Mouse (Mus musculus) mature B cell (primary cell): ENCODE data around the gene Clmn.

Experiments used
- in situ Hi-C: fragments of 300-500 bp; cut with MboI; formaldehyde crosslinking; loops from 2 replicates; pipeline ENCODE4 v1.14.3; 2019

Gene Clmn

DNA sequence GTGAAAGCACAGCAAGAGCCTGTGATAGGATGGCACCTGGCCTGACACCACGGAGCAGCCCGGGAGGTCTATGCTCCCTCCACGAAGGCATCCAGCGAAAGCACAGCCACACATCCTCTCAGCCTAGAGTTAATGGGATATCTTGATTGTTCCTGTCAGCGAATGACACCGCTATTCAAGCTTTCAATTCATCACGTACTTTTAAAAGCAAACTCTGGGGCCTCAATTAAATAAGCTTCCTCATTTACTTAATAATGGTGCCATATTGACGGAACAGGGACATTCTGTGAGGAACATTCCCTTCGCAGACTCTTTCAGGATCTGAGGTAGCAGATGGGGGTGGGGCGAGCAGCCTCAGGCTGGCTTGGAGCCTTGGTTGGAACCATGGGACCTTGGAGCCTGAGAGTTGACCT, 14.7 kb upstream of the Clmn start:
- in situ Hi-C loops = no loop called here

- in situ Hi-C loops = no loop called here
Observed at GRCm38 (mm10) chr12:104876053-104876452, 11.2 kb upstream of the Clmn start.

- in situ Hi-C loops = no loop called here
Observed at GRCm38 (mm10) chr12:104871987-104872386, 7.1 kb upstream of the Clmn start.

GRCm38 (mm10) chr12:104869737-104870136, 4.9 kb upstream of the Clmn start:
- in situ Hi-C loops = no loop called here

DNA sequence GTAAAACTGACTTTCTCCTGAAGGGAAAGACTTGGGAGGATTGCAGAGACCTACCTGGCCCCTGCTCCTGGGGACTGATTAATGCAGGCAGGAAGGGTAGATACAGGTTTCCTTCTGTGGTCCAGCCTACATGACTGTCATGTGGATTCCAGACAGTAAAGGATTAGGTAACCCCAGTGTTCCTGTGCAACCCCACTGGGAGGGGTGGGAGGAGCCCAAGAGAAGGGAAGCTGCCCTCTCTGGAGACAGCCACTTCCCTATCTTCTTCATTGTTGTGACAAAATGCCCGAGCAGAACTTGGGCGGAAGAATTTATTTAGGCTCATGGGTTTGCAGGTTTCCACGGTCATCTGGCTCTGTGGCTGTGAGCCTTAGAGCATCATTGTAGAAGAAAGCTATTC, 3.6 kb upstream of the Clmn start:
- in situ Hi-C loops = no loop called here

GRCm38 (mm10) chr12:104867851-104868250, 3.0 kb upstream of the Clmn start:
- in situ Hi-C loops = no loop called here

- in situ Hi-C loops = no loop called here
Observed at GRCm38 (mm10) chr12:104865166-104865535, 275 bp upstream of the Clmn start.

DNA sequence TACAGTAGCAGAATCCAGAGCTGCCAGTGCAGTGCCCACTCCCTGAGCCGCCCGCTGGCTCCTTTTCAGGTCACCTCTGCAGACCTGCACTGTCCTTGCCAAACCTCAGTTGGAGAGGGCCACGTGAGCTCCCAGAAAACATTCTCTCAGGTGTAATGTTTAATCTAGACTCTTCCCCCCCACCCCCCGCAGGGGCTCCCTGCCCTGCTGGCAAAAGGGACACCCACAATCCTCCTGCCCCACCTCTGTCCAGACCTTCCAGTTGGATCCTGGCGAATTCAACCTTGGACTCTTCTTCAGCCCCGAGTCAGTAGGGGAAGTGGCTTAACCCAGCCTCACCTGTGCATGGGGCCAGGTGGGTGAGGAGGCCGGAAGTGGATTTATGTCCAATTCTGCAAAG, 1.2 kb downstream of the Clmn start:
- in situ Hi-C loops = no loop called here

DNA sequence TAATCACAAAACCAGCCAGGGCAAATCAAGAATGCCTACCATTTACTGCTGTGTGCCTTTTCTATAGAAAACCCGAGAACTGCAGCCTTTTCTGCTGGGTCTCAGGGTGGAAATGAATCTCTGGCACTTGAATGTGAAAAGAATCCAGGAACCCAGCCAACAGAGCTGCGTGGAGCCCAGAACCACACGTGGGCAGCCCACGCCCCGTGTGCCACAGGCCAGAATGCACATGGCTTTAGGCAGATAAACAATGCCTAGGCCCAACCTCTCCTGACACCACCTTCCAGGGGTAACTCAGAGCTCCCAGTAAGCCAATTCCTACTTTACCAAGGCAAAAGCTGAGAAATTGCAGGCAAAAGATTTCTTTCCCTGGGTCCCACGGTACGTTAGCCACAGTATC, 5.7 kb downstream of the Clmn start:
- in situ Hi-C loops = no loop called here

DNA sequence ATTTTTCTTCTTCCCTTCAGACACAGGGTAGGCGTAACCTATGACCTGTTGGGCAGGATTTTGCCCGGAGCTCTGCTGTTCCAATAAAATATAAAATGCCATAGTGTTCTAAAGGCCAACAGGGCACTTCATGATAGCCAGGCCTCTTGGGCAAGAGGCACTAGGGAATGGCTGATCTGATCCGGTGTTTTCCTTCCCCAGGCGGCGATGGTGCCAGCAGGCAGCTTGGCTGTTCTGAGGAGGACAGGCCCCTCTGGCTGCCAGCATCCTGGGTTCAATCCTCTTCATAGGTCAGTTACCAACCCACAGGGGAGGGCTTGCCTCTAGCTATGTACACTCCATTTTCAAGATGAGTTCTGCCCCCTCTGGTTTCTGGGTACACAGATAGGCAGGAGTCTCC, 6.1 kb downstream of the Clmn start:
- in situ Hi-C loops = no loop called here

DNA sequence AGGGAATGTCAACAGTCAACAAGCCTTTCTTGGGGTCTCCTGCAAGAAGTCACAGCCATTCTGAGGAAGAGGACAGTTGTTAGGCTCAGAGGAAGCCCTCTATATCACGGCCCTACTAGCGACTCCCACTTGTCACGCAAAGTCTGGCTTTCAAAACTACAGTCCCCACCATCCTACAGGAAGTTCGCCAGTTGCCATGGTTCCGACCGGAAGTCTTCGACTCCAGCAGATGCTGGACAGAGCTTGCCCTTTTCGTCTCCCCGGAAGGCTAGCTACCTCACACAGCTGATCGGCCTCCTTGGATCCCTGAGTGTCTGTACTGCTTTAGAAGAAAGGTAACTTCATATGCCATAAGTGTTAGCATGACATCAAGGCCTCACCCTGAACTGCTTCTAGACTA, 7.3 kb downstream of the Clmn start:
- in situ Hi-C loops = no loop called here

DNA sequence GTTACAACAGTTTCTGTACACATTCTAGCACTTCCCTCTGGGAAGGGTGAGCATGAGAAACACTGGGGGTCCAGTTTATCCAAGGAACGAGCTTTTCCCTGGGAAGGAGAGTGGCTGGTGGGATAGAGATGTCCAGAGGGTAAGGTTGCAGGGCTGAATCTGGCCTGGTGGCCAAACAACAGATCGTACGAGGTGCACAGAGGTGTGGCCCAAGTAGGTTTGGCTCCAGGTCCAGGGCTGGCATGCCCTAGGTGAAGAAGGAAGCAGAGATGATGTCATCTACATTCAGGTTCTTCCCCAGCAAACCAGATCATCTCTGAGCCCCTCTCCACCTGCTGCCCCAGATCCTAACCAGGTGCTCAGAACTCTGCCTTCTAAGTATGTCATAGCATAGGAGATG, 8.3 kb downstream of the Clmn start:
- in situ Hi-C loops = no loop called here

GRCm38 (mm10) chr12:104855548-104855947, 9.3 kb downstream of the Clmn start:
- in situ Hi-C loops = no loop called here

GRCm38 (mm10) chr12:104854826-104855225, 10.1 kb downstream of the Clmn start:
- in situ Hi-C loops = no loop called here

DNA sequence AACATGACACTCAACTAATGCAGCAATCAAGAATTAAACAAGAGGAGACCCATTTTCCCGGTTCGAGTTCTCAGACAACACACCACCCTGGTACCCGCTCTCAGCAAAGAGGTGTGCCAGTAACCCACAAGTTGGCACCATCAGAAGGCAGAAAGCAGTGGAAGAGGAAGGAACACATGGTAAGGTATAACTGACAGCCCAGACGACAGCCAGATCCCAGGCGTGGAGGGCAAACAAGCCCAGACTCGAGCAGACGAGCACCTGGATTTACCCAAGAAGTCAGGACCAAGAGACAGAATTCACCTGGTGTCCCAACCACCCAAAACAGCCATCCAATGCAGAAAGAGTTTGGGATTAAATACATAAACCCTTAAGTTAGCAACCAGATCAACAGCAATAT, 11.5 kb downstream of the Clmn start:
- in situ Hi-C loops = no loop called here

DNA sequence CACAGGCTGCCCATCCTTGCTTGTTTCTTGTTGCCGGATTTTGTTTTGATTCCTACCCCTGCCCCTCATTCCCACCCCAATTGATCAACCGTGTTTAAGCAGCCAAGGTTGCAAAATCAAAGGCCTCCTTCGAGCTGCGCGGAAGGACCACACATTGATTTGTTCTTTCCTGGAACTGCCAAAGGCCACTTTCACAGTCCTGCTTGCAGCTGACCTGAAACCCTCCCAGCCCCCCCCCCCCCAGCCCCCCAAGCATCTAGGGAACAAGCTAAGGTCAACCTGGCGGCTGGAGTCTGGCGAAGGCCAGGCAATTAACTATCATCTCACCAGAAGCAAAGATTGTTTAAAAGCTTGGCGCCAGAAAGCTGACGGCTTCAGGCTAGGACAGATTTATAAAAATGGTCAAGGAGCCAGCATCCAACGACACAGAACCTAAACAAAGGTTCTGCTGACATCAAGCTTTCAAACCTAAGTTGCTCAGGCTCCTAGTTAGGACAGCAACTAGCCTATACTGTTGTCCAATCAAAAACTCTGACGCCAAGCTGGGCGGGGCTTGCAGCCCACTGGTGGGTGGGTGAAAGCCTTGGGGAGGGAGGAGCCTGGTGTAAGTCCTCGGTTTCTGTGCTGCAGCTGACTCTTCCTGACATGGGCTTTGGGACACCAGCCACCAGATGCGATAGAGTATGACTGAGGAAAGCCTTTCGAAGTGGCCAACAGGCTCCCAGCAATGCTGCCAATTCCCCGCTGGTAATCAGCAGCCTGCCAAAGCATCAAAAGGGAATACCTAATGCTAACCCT, 13.0 kb downstream of the Clmn start:
- in situ Hi-C loops = no loop called here

DNA sequence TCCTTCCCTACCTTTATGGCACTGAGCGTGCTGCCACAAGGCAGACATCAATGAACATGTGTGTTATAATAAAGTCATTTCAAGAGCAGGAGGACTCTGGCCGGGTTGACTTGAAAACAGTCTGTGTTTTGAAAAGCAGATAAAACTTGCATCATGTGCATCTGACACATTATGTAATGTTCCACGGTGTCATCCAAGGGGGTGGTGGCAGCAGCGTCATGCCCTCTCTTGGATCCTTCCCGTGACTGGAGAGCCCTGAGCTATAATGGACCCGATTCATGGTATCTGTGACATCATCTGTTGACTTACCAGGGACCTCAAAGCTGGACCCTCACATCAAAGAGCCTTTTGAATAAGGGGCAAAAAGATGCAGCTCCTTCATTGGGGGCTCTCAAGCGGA, 14.8 kb downstream of the Clmn start:
- in situ Hi-C loops = no loop called here

- in situ Hi-C loops = no loop called here
Observed at GRCm38 (mm10) chr12:104848667-104849066, 16.2 kb downstream of the Clmn start.

- in situ Hi-C loops = no loop called here
Observed at GRCm38 (mm10) chr12:104847227-104847626, 17.6 kb downstream of the Clmn start.

GRCm38 (mm10) chr12:104845707-104846106, 19.2 kb downstream of the Clmn start:
- in situ Hi-C loops = no loop called here

DNA sequence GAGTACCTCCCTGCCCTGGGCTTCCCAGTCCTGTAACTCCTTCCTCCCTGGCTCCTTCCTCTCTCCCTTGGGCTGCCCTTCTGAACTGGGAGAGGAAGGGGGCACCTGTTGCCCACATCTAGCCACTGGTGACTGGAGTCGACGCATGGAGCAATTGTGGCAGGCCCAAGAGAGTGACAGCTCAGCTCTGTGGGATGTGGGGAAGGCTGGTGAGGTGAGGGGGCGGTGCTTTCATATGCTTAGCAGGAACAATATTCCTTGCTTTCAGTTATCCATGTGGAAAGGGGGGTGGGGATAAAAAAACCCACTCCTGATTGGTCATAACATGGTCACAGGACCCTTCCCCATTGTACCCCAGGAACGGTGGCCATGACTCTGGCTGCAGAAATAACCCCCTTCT, 19.9 kb downstream of the Clmn start:
- in situ Hi-C loops = no loop called here

DNA sequence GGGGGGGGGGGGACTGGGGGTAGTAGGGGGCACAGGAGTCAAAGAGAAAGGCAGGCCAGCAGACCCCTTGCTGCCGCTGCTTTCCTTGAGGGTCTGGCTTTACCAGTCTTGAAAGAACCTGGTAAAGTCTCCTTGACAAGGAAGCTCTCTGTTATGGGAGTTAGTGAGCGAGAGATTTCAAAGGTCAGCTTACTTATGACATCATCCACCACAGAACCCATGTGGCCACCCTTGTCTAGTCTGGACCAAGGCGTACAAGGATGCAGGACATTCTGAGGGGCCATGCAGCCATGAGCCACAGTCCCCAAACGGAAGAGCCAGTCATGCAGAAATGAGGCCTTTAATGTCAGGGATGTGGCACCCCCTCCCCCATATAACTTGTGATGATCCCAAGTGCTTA, 20.6 kb downstream of the Clmn start:
- in situ Hi-C loops = no loop called here

- in situ Hi-C loops = no loop called here
Observed at GRCm38 (mm10) chr12:104841256-104841655, 23.6 kb downstream of the Clmn start.

- in situ Hi-C loops = no loop called here
Observed at GRCm38 (mm10) chr12:104838987-104839386, 25.9 kb downstream of the Clmn start.
